Comparison of ENCODE assay signal across 9 mouse cellular contexts in genomic region chr11:17460024-17460919, GRCm38 (mm10).
DNase-seq lines count a peak whose midpoint lies in the region; ATAC-seq and TF ChIP-seq lines count a peak whose summit lies in the region.
"Had no signal": no experiment of that assay in that cellular context is flagged by ENCODE, and none has a peak within 500 bp of the region (broad histone marks: within the 10 kb centered on the region; RNA-seq: fewer than 3 reads in every experiment).

No protein-coding gene starts in this region.

- peaks cover 2% of the 10 kb centered on the region; the same call in 1 of the 2 replicates for H3K4me1 ChIP-seq in cerebellum, adult 2 months (ENCODE audit: control insufficient read depth, insufficient read depth, low read length)
- no peaks in the 10 kb centered on the region for H3K4me1 ChIP-seq in intestine, postnatal 0 days (replicated peaks; ENCODE audit: control insufficient read depth, insufficient read depth, low read length)
- H3K4me1 ChIP-seq in lung, postnatal 0 days (ENCODE audit: insufficient read depth, low read depth, low read length): no peaks in the 10 kb centered on the region
- H3K4me1 ChIP-seq in stomach, postnatal 0 days (replicated peaks; ENCODE audit: control insufficient read depth, insufficient read depth): no peaks in the 10 kb centered on the region

- no peak overlapping the region for H3K27ac ChIP-seq in layer of hippocampus, adult 2 months
- H3K27ac ChIP-seq in cerebellum, adult 2 months (ENCODE audit: insufficient read depth, low read length): no peak overlapping the region
- H3K27ac ChIP-seq in intestine, postnatal 0 days (ENCODE audit: low read depth, low read length): no peak overlapping the region
- peak overlapping the region; percentile 54 for H3K27ac ChIP-seq in lung, postnatal 0 days (ENCODE audit: low read length)
- H3K27ac ChIP-seq in stomach, postnatal 0 days (replicated peaks): peak overlapping the region; percentile 53

- 28% methylated on average over 11 of the region's 11 CpGs for WGBS in cerebellum, adult 2 months
- whole genome bisulfite sequencing in intestine, postnatal 0 days: 28% methylated on average over 11 of the region's 11 CpGs
- 11% methylated on average over 11 of the region's 11 CpGs for WGBS in lung, postnatal 0 days
- WGBS in stomach, postnatal 0 days: 11% methylated on average over 11 of the region's 11 CpGs

- no peak for TF ChIP-seq POLR2A in cerebellum, adult 2 months (IDR thresholded peaks at IDR 0.05; ENCODE audit: borderline replicate concordance, insufficient read depth, low read length)

- no peaks in the 10 kb centered on the region for H3K36me3 ChIP-seq in intestine, postnatal 0 days (ENCODE audit: control insufficient read depth, insufficient read depth)
- H3K36me3 ChIP-seq in lung, postnatal 0 days (ENCODE audit: insufficient read depth, low read length): no peaks in the 10 kb centered on the region
- H3K36me3 ChIP-seq in stomach, postnatal 0 days (ENCODE audit: control insufficient read depth, insufficient read depth, low read length): no peaks in the 10 kb centered on the region

- H3K4me2 ChIP-seq in intestine, postnatal 0 days (replicated peaks; ENCODE audit: low read depth): peak overlapping the region; percentile 54
- peak overlapping the region; percentile 42 for H3K4me2 ChIP-seq in lung, postnatal 0 days (replicated peaks; ENCODE audit: low read depth, low read length)
- peak overlapping the region; percentile 35 for H3K4me2 ChIP-seq in stomach, postnatal 0 days (replicated peaks; ENCODE audit: low read depth)

- no peaks in the 10 kb centered on the region for H3K27me3 ChIP-seq in cerebellum, adult 2 months (ENCODE audit: control insufficient read depth, insufficient read depth, low read length)
- H3K27me3 ChIP-seq in intestine, postnatal 0 days (replicated peaks; ENCODE audit: control insufficient read depth, insufficient read depth, low read length): no peaks in the 10 kb centered on the region
- H3K27me3 ChIP-seq in lung, postnatal 0 days (replicated peaks; ENCODE audit: insufficient read depth, low read length): no peaks in the 10 kb centered on the region
- no peaks in the 10 kb centered on the region for H3K27me3 ChIP-seq in stomach, postnatal 0 days (ENCODE audit: control insufficient read depth, insufficient read depth, low read length)
- H3K27me3 ChIP-seq: megakaryocyte, embryonic 14.5 days had no signal

- no peak overlapping the region for H3K4me3 ChIP-seq in layer of hippocampus, adult 2 months
- H3K4me3 ChIP-seq in cerebellum, adult 2 months (replicated peaks; ENCODE audit: insufficient read depth, low read depth, low read length): no peak overlapping the region
- H3K4me3 ChIP-seq in intestine, postnatal 0 days (ENCODE audit: low read depth, low read length): no peak overlapping the region
- H3K4me3 ChIP-seq in lung, postnatal 0 days (ENCODE audit: low read depth, low read length): peak overlapping the region; percentile 4; the same call in 1 of the 2 replicates
- H3K4me3 ChIP-seq in stomach, postnatal 0 days (ENCODE audit: low read depth, low read length): peak overlapping the region; percentile 23

- H3K9ac ChIP-seq in intestine, postnatal 0 days (ENCODE audit: low read depth, low read length): no peak overlapping the region
- H3K9ac ChIP-seq in lung, postnatal 0 days (replicated peaks; ENCODE audit: low read depth): peak overlapping the region; percentile 12; the same call in 1 of the 2 replicates
- peak overlapping the region; percentile 13; the same call in 1 of the 2 replicates for H3K9ac ChIP-seq in stomach, postnatal 0 days (ENCODE audit: low read length)

- DNase-seq in layer of hippocampus, adult 2 months (ENCODE audit: low spot score in 2 of 2): peak; percentile 10 to 26
- no peak for DNase-seq in layer of hippocampus, adult 9-11 months
- peak; percentile 29 to 56 for DNase-seq in cerebellum, adult 2 months
- DNase-seq in forelimb bud, embryonic 11.5 days (ENCODE audit: low read depth, low spot score): peak; percentile 73
- DNase-seq in lung, postnatal 0 days (ENCODE audit: low spot score): peak; percentile 78
- DNase-seq in stomach, postnatal 0 days (ENCODE audit: low spot score): peak; percentile 33
- DNase-seq in gastrocnemius, postnatal 25 days: no peak

- ATAC-seq in intestine, postnatal 0 days: no peak
- peak; percentile 53 for ATAC-seq in lung, postnatal 0 days
- peak; percentile 54; the same call in 1 of the 2 replicates for ATAC-seq in stomach, postnatal 0 days (ENCODE audit: low FRiP score, low TSS enrichment)

- TF ChIP-seq CTCF in layer of hippocampus, adult 2 months (conservative IDR thresholded peaks at IDR 0.05): peak; percentile 87
- TF ChIP-seq CTCF in cerebellum, adult 2 months (IDR thresholded peaks at IDR 0.05; ENCODE audit: borderline replicate concordance, insufficient read depth, low read depth, low read length): peak; percentile 25; the same call in 1 of the 2 replicates
- TF ChIP-seq CTCF in intestine, postnatal 0 days (IDR thresholded peaks at IDR 0.05; ENCODE audit: low read depth): peak; percentile 81
- TF ChIP-seq CTCF in lung, postnatal 0 days (IDR thresholded peaks at IDR 0.05): peak; percentile 69
- TF ChIP-seq CTCF in stomach, postnatal 0 days (IDR thresholded peaks at IDR 0.05; ENCODE audit: low read depth): peak; percentile 87

- TF ChIP-seq EP300 in lung, postnatal 0 days (IDR thresholded peaks at IDR 0.05): 0 out of 2 replicates have a peak, but pooled peaks have one; percentile 24
- no peak for TF ChIP-seq EP300 in stomach, postnatal 0 days (optimal IDR thresholded peaks at IDR 0.05)

- H3K9me3 ChIP-seq in intestine, postnatal 0 days (ENCODE audit: control insufficient read depth): no peaks in the 10 kb centered on the region
- no peaks in the 10 kb centered on the region for H3K9me3 ChIP-seq in lung, postnatal 0 days (ENCODE audit: low read length)
- H3K9me3 ChIP-seq in stomach, postnatal 0 days (ENCODE audit: control insufficient read depth, low read length): no peaks in the 10 kb centered on the region
- H3K9me3 ChIP-seq: megakaryocyte, embryonic 14.5 days had no signal

Comparison
In these comparisons a context has a peak if more than half of its experiments do, and no peak if none do; other contexts are left out.
1. DNase-seq: peak in layer of hippocampus, adult 2 months (2 of 2), cerebellum, adult 2 months (2 of 2), forelimb bud, embryonic 11.5 days (single experiment), lung, postnatal 0 days (single experiment) and stomach, postnatal 0 days (single experiment); none in layer of hippocampus, adult 9-11 months (single experiment) and gastrocnemius, postnatal 25 days (single experiment).
2. H3K27ac ChIP-seq: peak in lung, postnatal 0 days (single experiment) and stomach, postnatal 0 days (single experiment); none in layer of hippocampus, adult 2 months (single experiment), cerebellum, adult 2 months (single experiment) and intestine, postnatal 0 days (single experiment).
3. H3K4me3 ChIP-seq: peak in lung, postnatal 0 days (single experiment) and stomach, postnatal 0 days (single experiment); none in layer of hippocampus, adult 2 months (single experiment), cerebellum, adult 2 months (single experiment) and intestine, postnatal 0 days (single experiment).
4. CTCF ChIP-seq: peak in every context shown above with its lines; median percentile 87 in layer of hippocampus, adult 2 months; 87 in stomach, postnatal 0 days; 81 in intestine, postnatal 0 days; 69 in lung, postnatal 0 days; 25 in cerebellum, adult 2 months.
5. Peak in every context shown above with its lines, with median percentiles within 50 percentile points of each other: H3K4me2 ChIP-seq.